Mouse (Mus musculus) c-Kit-negative CD71-positive TER-119-positive erythroid progenitor cells, embryonic 14.5 days (primary cell): ENCODE data around the gene Faf2.

Source experiments
- DNase-seq: peaks from one replicate; pipeline ENCODE4 v3.0.0-alpha.2; 2013; ENCODE audit warnings: low read depth, low spot score

Faf2 gene

GRCm38 (mm10) chr13:54621155-54621932, at the start of gene Faf2:
TSS of gene Faf2 (plus strand) at chr13:54621784.
- peak; percentile 91 for DNase-seq

DNA sequence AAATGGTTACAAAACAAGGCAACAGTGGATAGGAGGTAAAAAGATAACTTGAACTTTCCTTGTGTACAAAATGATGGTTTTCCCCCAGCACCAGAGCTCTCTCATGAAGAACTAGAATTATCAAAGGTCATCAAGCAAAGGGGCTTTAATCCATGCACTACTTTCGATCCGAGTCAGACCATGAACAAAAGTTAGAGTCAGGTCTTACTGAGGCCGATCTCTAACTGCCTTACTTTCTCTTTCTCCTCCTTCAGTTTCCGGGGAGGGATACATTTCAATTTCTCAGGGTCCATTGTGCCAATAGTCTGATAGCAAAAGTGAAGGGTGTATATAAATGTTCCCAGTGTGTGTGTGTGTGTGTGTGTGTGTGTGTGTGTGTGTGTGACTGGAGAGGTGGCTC, 49.0 kb upstream of the Faf2 start:
- no peak for DNase-seq

GRCm38 (mm10) chr13:54574854-54575481, 46.6 kb upstream of the Faf2 start, which contains the start of gene Arl10:
TSS of gene Arl10 (plus strand) at chr13:54575015.
- DNase-seq, result no peak

DNA sequence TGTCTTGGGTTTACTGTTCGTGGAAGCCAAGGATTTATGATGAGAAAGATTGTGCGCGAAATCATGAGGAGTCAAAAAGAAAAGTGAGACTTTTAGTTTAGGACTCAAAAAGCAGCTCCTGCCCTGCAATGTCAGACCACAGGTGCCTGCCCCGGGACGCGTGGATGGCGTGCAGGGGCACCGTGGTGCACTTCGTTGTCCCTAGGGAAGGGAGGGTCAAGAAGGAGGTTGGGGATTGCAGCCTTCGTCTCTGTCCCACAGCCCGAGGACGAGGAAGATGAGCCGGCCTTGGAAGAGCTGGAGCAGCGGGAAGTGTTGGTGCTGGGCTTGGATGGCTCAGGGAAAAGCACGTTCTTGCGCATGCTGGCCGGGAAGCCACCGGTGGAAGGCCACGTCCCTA, 46.1 kb upstream of the Faf2 start:
- no peak for DNase-seq

DNA sequence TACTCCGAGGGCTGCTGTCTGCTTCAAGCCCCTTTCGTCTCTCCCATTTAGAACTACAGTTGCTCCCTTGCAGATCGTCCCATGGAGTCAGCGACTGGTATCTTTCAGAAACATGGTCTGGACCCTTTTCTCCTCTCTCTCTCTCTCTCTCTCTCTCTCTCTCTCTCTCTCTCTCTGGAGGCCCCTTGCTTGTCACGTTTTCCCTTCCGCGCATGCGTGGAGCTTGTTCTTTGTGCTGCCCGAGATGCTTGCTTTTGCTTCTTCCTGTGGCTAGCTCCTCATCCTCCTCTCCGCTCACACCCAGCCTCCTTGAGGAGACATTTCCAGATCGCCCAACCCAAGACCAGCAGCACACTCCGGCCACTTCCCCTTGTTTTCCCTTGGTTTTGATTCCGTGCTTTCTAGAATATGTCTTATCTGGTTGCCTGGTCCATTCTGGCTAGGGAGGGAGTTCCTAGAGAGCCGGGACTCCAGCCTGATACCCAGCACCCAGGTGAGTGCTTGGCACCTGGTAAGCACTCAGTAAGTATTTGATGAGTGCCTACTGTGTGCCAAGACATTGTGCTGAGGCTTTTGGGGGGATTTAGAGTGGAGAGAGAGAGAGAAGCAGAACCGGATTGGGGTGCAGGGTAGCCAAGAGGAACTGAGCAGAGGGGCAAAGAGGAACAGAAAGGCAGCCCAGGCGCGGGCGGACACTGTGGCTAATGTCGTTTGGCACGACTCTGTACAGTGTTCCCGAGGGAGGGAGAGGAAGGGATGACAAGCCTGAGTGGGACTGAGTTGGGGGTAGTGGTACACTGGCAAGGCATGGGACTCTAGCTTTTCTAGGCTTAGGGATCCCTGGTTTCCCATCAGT, 43.7 kb upstream of the Faf2 start:
- no peak for DNase-seq

GRCm38 (mm10) chr13:54581385-54581784, 40.2 kb upstream of the Faf2 start:
- no peak for DNase-seq

- no peak for DNase-seq
Observed at GRCm38 (mm10) chr13:54582126-54582525, 39.5 kb upstream of the Faf2 start.

GRCm38 (mm10) chr13:54582860-54583259, 38.7 kb upstream of the Faf2 start:
- DNase-seq, result no peak

DNA sequence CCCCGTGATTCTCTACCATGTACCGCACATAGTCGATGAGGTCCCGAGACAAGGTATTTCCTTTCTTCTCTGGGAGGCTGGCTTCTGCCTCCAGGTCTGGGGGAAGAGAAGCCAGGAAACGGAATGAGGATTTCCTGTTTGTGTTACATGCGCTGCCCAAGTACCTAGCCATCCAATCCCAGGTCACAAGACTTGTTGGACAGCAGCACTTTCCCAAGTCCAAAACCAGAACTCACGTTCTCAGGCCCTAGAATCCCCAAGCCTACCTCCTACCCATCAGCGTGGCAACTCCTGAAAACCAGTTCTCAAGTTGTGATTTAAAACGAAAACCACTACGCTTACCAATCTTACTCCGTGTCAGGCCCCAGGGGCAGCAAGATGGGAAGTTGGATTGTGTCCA, 35.8 kb upstream of the Faf2 start:
- DNase-seq, result no peak

DNA sequence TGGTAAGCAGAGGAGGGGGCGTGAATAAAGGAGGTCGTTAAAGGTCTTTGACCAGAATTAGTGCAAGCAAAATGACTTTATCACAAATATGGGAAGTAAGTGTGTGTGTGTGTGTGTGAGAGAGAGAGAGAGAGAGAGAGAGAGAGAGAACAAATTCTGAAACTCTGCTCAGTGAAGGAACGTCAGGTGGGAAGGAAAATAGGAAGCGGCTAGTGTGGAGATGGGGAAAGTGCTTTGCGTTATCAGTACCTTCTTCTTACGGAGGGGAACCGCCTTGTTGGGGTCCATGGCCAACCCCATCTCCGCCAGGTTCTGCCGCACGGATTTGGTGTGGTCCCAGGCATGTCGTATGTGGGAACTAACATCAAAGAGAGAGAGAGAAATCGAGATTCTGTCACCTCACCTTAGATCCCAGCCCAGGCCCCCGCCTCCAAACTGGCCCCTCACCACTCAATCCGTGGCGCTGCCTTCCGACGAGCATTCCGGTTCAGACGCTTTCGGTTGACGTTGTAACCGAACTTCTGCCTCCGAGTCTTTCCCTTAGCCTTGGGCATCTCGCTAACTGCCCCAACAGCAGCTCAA, 32.1 kb upstream of the Faf2 start:
- no peak for DNase-seq

- DNase-seq, result peak; percentile 99
Observed at GRCm38 (mm10) chr13:54589996-54590951, 31.3 kb upstream of the Faf2 start, which contains the start of the genes Nop16 and Higd2a. TSS of gene Nop16 (minus strand) at chr13:54590090. TSS of gene Higd2a (plus strand) at chr13:54590207.

GRCm38 (mm10) chr13:54591776-54592356, 29.7 kb upstream of the Faf2 start:
- DNase-seq, result no peak

DNA sequence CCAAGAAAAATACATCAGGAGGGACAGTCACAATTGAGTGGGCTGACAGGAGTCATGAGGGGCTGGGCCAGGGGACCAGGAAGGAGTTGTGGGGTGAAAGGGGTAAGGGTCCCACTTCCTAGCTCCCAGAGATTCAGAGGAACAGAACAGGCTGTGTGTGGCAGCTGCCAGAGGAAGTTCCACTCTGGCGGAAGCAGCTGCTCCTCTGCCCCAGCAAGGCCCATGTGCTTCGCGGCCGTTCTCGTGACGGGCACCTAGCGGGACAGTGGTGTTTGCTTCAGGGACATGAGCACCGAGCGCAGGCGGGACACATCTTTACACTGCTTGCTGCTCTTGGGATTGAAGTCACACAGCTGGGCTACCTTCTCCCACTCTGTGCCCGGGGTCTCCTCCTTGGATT, 28.0 kb upstream of the Faf2 start:
- DNase-seq, result no peak

GRCm38 (mm10) chr13:54596107-54596690, 25.4 kb upstream of the Faf2 start:
- DNase-seq, result no peak

GRCm38 (mm10) chr13:54596870-54597269, 24.7 kb upstream of the Faf2 start:
- no peak for DNase-seq

DNA sequence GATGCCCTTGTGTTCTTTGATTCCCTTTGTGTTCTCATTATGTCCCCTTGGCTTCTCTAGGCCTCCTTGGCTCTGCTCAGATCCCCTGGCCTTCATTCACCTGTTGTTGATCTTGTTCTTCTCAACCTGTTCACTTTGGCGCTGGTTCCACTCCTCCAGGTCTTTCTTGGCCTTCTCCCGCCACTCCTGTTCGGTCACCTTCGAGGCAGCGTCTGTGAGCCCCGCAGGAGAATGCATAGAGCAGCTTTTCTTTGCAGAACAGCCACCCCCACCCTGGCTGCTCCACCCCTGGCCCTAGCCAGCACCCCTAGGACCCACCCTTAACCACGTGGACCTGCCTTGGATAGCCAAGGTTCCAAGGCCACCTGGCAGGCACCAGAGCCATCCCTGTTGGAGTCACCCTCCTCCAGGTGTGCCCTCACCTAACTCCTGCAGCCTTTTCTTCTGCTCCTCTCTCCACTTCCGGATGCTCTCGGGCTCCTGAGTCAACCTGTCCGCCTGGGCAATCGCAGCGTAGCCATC, 22.9 kb upstream of the Faf2 start:
- DNase-seq, result no peak

GRCm38 (mm10) chr13:54602639-54603111, 18.9 kb upstream of the Faf2 start:
- DNase-seq, result no peak

DNA sequence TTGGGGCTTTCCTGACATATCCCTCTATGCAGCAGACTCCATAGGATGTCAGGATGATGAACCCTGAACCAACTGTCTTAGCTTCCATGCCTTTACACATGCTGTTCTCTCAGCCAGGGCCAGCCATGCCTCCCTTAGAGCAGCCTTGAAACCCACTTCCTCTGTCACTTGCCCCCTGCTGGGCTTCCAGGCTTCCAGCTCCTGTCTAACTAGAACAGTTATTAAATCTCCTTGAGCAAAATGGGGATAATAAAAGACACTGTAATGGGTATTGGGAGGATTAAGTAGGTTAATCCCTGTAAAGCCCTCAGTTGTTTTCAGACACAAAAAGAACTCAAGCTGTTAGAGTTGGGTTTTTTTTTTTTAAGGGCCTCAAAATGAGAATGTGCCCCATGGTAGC, 18.1 kb upstream of the Faf2 start:
- DNase-seq, result no peak

DNA sequence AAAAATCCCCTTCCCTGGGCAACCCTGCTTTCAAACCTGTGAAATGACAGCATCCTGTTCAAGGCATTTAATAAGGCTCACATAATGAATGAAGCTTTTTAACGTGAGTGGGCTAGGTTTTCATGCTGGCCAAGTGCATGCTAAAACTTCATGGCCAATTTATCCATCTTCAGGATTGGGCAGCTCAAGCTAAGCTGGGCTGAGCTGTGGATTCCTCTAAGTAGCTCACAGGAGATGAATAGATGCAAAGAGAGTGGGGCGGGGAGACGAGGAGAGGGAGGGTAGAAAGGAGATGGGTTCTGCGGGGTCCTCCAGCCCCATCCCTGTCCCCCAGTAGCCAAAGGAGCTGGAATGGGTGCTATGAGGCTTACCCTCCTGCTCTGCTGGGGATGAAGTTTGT, 17.4 kb upstream of the Faf2 start:
- no peak for DNase-seq

GRCm38 (mm10) chr13:54605426-54605825, 16.2 kb upstream of the Faf2 start:
- no peak for DNase-seq
